Mouse (Mus musculus) spleen, postnatal 36 days (tissue): ENCODE measurements around the gene Cd300ld.
"Not testable (repeated sequence)": the region's sequence is repeated elsewhere in the genome, so short reads cannot be mapped to it uniquely, and the experiment has no call there.

Experiments used
- DNase-seq, 2 experiments: peaks; one replicate each; pipeline ENCODE4 v3.0.0; 2022; ENCODE audit warnings: low spot score in 2 of 2, mixed read lengths in 1 of 2

Cd300ld gene

GRCm38 (mm10) chr11:114989793-114990192 lies at the start of gene Cd300ld:
Gene Cd300ld, minus strand, starts transcription at chr11:114989922.
- no peak for DNase-seq

GRCm38 (mm10) chr11:115037669-115038068 lies 47.9 kb upstream of the Cd300ld start, which contains the start of gene Cd300ld5:
Gene Cd300ld5, minus strand, starts transcription at chr11:115037769.
- not testable (repeated sequence) for DNase-seq

- DNase-seq, result not testable (repeated sequence)
Measured at GRCm38 (mm10) chr11:115026912-115027311, 37.2 kb upstream of the Cd300ld start, which contains the start of gene Cd300ld4. Gene Cd300ld4, minus strand, starts transcription at chr11:115027012.

- DNase-seq, result not testable (repeated sequence)
Measured at GRCm38 (mm10) chr11:115016093-115016492, 26.4 kb upstream of the Cd300ld start, which contains the start of gene Cd300ld2. Gene Cd300ld2, minus strand, starts transcription at chr11:115016193.

- peak; percentile 27 to 33 for DNase-seq
Measured at GRCm38 (mm10) chr11:115004070-115004469, 14.3 kb upstream of the Cd300ld start.

- no peak for DNase-seq
Measured at GRCm38 (mm10) chr11:115001474-115002040, 11.8 kb upstream of the Cd300ld start, which contains the start of gene Cd300c2. Gene Cd300c2, minus strand, starts transcription at chr11:115001880.

GRCm38 (mm10) chr11:114981866-114982265 lies 7.9 kb downstream of the Cd300ld start:
- no peak for DNase-seq

GRCm38 (mm10) chr11:114972726-114973125 lies 17.0 kb downstream of the Cd300ld start:
- DNase-seq, result no peak

- peak; percentile 19 to 46 for DNase-seq
Measured at GRCm38 (mm10) chr11:114968752-114969207, 20.9 kb downstream of the Cd300ld start, which contains the start of gene Cd300c. Gene Cd300c, minus strand, starts transcription at chr11:114969157.

- peak in 1 of 2 experiments; percentile 25 for DNase-seq
Measured at GRCm38 (mm10) chr11:114965182-114965828, 24.4 kb downstream of the Cd300ld start.

- DNase-seq, result no peak
Measured at GRCm38 (mm10) chr11:114960369-114960768, 29.4 kb downstream of the Cd300ld start.

GRCm38 (mm10) chr11:114934144-114934543 lies 55.6 kb downstream of the Cd300ld start, which contains the start of gene Cd300lb:
Gene Cd300lb, minus strand, starts transcription at chr11:114934386.
- no peak for DNase-seq

- no peak for DNase-seq
Measured at GRCm38 (mm10) chr11:114933591-114933990, 56.1 kb downstream of the Cd300ld start.
